Mouse (Mus musculus) kidney, adult 2 months (tissue): ENCODE data around the gene Kif3b. TPM values are rescaled to one million over a fixed set of nuclear protein-coding genes. Genes with fewer than 3 reads are reported as not detected.

Experiments used
- DNase-seq: peaks from one replicate; pipeline ENCODE4 v3.0.0; 2021
- H3K27ac ChIP-seq: fragments of 200-500 bp; 2 replicates; pipeline ENCODE4 v1.5.1; 2012; ENCODE audit warnings: low read depth, low read length, control low read depth, inconsistent platforms; ENCODE audit not compliant: insufficient read depth
- H3K27me3 ChIP-seq: fragments of 200-500 bp; replicated peaks from 2 replicates; pipeline ENCODE4 v1.6.1; 2012; ENCODE audit warnings: mild to moderate bottlenecking, moderate library complexity, low read length, inconsistent platforms; ENCODE audit not compliant: control insufficient read depth, insufficient read depth
- H3K36me3 ChIP-seq: fragments of 200-500 bp; 2 replicates; pipeline ENCODE4 v1.6.1; 2012; ENCODE audit warnings: mild to moderate bottlenecking, moderate library complexity, low read length, inconsistent platforms; ENCODE audit not compliant: control insufficient read depth, insufficient read depth
- H3K4me1 ChIP-seq: fragments of 200-500 bp; 2 replicates; pipeline ENCODE4 v1.6.1; 2011; ENCODE audit warnings: low read length; ENCODE audit not compliant: control insufficient read depth, insufficient read depth
- H3K4me3 ChIP-seq: fragments of 200-500 bp; 2 replicates; pipeline ENCODE4 v1.5.1; 2011; ENCODE audit warnings: mild to moderate bottlenecking, low read depth, low read length, control low read depth; ENCODE audit not compliant: insufficient read depth
- CTCF ChIP-seq: fragments of 200-500 bp; conservative IDR thresholded peaks from 2 replicates; pipeline ENCODE4 v1.5.1; 2011; ENCODE audit warnings: low read depth, mild to moderate bottlenecking, control low read depth, low read length, moderate library complexity, mixed read lengths; ENCODE audit not compliant: insufficient read depth, insufficient read length
- POLR2A ChIP-seq: fragments of 200-500 bp; IDR thresholded peaks from one replicate; pipeline ENCODE4 v1.6.1; 2011; ENCODE audit warnings: low read depth, low read length, control low read depth
- WGBS: fragments of 180-500 bp; shearing (Covaris S2); methylation state at CpG from one replicate; pipeline ENCODE4 v1.1.7; 2018; 5-methylcytosine and 5-hydroxymethylcytosine counted together
- polyA plus RNA-seq: library from polyadenylated mRNA; depleted of rRNA; stranded (reverse); fragments of >200 nt; gene quantifications from 2 replicates; pipeline ENCODE4 v1.2.3, GENCODE M21; 2012

Kif3b gene
- polyA plus RNA-seq, 1 experiment, result 10.9 TPM

DNA sequence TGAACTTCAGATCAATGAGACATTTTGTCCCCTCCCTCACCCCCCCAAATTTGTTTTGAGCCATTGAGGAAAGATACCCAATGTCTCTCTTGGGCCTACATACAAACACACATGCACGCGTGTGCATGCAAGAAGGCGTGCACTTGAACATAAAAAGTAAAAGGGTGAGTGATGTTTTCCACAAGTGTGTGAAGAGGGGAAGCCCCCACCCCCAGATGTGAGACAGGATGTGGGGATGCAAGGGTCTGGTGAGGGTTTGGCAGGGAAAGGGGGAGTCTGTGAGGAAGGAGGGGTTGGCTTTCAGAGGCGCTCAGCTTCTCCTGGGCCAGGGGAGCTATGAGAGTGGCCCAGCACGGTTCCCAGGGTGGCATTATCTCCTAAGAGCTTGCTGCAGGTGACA, 12.9 kb upstream of the Kif3b start:
- no peaks in the 10 kb centered on the region for H3K27me3 ChIP-seq
- TF ChIP-seq POLR2A (no peak), CTCF (no peak)
- H3K4me3 ChIP-seq, result no peak overlapping the region
- WGBS, result 90% methylated on average over 5 of the region's 5 CpGs
- DNase-seq, result no peak
- no peaks in the 10 kb centered on the region for H3K4me1 ChIP-seq
- no peaks in the 10 kb centered on the region for H3K36me3 ChIP-seq
- no peak overlapping the region for H3K27ac ChIP-seq

DNA sequence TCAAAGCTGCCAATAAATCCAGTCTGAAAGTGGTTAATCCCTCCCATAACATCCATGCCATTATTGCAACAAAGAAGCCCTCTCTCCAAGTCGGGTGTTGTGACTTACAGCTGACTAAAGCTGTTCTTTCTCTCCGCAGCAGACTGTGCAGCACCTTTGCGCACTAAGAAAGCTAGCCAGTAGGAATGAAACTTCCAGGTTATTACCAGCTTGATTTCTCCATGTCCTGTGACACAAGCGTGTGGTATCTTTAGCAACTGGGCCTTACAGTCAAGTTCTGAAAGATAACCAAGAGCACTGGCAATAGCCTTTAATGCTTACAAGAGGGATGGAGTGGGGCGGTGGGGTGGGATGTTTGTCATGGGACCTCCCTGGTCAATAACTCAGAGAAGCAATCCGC, 7.3 kb upstream of the Kif3b start:
- TF ChIP-seq POLR2A (no peak), CTCF (no peak)
- Histone ChIP-seq H3K27ac (no peak overlapping the region), H3K36me3 (no peaks in the 10 kb centered on the region), H3K4me3 (no peak overlapping the region), H3K27me3 (no peaks in the 10 kb centered on the region), H3K4me1 (no peaks in the 10 kb centered on the region)
- DNase-seq, result no peak
- 90% methylated on average over 6 of the region's 6 CpGs for WGBS

DNA sequence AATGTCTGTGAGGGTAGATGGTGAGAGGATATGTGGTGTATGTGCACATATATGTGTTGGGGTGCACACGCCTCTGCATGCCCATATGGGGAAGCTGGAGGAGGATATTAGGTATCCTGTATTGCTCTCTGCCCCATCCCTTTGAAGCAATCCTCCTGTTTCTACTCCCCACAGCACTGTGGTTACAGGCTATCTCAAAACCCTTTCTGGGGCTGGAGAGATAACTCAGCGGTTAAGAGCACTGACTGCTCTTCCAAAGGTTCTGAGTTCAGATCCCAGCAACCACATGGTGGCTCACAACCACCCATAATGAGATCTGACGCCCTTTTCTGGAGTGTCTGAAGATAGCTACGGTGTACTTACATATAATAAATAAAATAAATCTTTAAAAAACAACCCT, 4.7 kb upstream of the Kif3b start:
- H3K27ac ChIP-seq, result no peak overlapping the region
- H3K27me3 ChIP-seq, result no peaks in the 10 kb centered on the region
- no peaks in the 10 kb centered on the region for H3K4me1 ChIP-seq
- no peaks in the 10 kb centered on the region for H3K36me3 ChIP-seq
- no peak for DNase-seq
- TF ChIP-seq POLR2A (no peak), CTCF (no peak)
- WGBS, result 90% methylated on average over 4 of the region's 4 CpGs
- no peak overlapping the region for H3K4me3 ChIP-seq

DNA sequence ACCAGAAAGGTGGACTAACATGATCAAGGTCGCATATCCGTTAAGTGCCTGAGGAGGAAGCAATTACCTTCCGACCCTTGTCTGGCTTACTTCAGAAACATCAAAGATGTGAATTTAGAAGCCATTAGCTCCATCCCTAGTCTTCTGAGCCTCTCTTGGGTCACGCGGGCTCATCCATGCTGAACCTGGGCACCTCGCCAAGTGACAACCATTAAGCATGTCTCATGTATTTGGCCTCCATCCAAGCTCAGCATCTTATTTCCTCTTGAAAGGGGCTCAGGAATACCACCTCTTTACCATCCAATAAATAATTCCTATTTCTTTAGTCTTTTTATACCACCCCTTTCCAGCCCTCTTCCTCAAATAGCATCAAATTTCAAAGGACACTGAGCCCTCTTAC, 3.4 kb upstream of the Kif3b start:
- peak; percentile 46 for DNase-seq
- TF ChIP-seq CTCF (no peak), POLR2A (no peak)
- WGBS, result 13% methylated on average over 6 of the region's 6 CpGs
- Histone ChIP-seq H3K4me1 (peaks cover 5% of the 10 kb centered on the region; the same call in 1 of the 2 replicates), H3K36me3 (no peaks in the 10 kb centered on the region), H3K4me3 (no peak overlapping the region), H3K27ac (no peak overlapping the region), H3K27me3 (no peaks in the 10 kb centered on the region)

DNA sequence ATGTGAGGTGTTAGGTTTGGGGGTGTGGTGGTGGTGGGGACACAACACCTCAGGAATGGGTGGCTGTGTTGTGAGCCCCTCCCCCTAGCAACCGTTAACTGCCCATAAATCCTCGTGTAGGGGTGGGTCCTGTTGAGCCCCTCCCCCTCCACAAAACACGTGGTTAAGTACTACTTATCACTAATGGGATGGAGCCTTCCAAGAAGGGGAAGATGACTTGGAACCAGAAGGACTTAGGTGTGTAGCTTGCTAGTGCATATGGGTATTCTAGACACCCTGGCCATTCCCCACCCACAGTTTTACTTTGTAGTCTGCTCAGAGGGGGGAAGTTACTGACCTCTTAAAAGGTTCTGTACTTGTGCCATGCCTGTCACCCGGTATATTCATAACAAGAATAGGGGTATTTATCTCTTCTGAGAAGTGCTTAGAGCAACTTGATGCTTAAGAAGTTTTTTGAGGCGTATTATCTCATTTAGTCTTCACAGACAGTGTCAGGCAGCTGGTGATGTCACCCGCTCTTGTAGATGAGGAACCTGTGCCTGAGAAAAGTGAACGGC, 1.2 kb downstream of the Kif3b start:
- peaks cover 5% of the 10 kb centered on the region; the same call in 1 of the 2 replicates for H3K4me1 ChIP-seq
- no peaks in the 10 kb centered on the region for H3K27me3 ChIP-seq
- no peaks in the 10 kb centered on the region for H3K36me3 ChIP-seq
- no peak for TF ChIP-seq CTCF
- no peak for TF ChIP-seq POLR2A
- 44% methylated on average over 7 of the region's 7 CpGs for WGBS
- H3K27ac ChIP-seq, result no peak overlapping the region
- DNase-seq, result peak; percentile 34
- H3K4me3 ChIP-seq, result 0 out of 2 replicates have a peak overlapping the region, but pooled peaks have one; percentile 89

DNA sequence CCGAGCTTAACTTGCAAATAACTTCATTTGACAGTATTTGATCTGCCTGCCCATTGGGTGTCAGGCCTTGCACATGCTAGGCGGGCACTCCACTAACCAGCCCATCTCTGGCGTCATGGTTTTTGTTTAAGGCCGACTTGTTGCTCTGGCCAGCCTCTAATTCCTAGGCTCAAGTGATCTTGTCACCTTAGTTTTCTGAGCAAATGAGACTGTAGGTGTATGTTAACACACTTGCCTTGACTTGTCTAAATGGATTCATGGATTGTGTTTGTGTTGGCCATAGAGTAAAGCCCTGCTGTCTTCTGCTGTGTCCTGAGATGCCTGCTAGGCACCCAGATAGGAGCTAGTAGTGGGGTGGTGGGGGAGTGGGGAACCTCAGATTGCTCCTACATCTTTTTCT, 4.0 kb downstream of the Kif3b start:
- Histone ChIP-seq H3K36me3 (no peaks in the 10 kb centered on the region), H3K27ac (no peak overlapping the region), H3K4me1 (peaks cover 11% of the 10 kb centered on the region; the same call in 1 of the 2 replicates), H3K4me3 (no peak overlapping the region), H3K27me3 (no peaks in the 10 kb centered on the region)
- WGBS, result 91% methylated on average over 4 of the region's 4 CpGs
- TF ChIP-seq POLR2A (no peak), CTCF (no peak)
- DNase-seq, result no peak

DNA sequence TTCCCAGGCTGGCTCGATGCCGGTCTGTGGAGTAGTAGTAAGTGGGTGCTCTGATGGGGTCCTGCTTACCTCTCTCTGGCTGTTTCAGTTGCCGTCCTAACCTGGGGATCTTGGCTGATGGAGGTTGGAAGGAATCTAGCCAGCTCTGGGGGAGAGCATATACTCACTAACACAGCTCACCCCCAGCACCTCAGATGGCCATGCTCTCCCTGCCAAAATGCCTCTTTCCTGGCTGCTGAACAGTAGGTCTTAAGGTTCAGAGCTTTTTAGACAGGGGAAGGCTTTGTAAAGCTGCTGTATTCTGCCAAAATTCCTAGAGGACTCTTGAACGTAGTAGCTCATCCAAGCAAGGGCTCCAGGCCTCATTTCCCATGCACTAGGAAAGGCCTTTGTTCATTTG, 6.6 kb downstream of the Kif3b start:
- no peak overlapping the region for H3K27ac ChIP-seq
- H3K27me3 ChIP-seq, result no peaks in the 10 kb centered on the region
- DNase-seq, result no peak
- no peak for TF ChIP-seq POLR2A
- TF ChIP-seq CTCF, result no peak
- H3K36me3 ChIP-seq, result no peaks in the 10 kb centered on the region
- H3K4me1 ChIP-seq, result peaks cover 6% of the 10 kb centered on the region; the same call in 1 of the 2 replicates
- H3K4me3 ChIP-seq, result no peak overlapping the region
- WGBS, result 77% methylated on average over 4 of the region's 4 CpGs
